Mouse (Mus musculus) myocyte (in vitro differentiated cells): Measurements from ENCODE around the gene Arid1a.

Experiments used
- CEBPB ChIP-seq: IDR thresholded peaks from 2 replicates; pipeline ENCODE4 v1.6.1; 2011; ENCODE audit warnings: mild to moderate bottlenecking, moderate library complexity; ENCODE audit not compliant: poor library complexity, insufficient read depth, severe bottlenecking
- E2F4 ChIP-seq: IDR thresholded peaks from one replicate; pipeline ENCODE4 v1.6.1; 2011; ENCODE audit warnings: mild to moderate bottlenecking, control low read depth, moderate library complexity; ENCODE audit not compliant: insufficient read depth
- MAX ChIP-seq: IDR thresholded peaks from one replicate; pipeline ENCODE4 v1.6.1; 2011; ENCODE audit warnings: low read depth, mild to moderate bottlenecking, control low read depth
- MYOD1 ChIP-seq, 3 experiments: IDR thresholded peaks; one replicate each; pipeline ENCODE4 v1.6.1; 2011; ENCODE audit warnings: control low read depth in 2 of 3, low read depth in 2 of 3, mild to moderate bottlenecking in 2 of 3, moderate library complexity in 1 of 3; ENCODE audit not compliant: insufficient read length in 2 of 3, control insufficient read depth in 1 of 3
- MYOG ChIP-seq, 3 experiments: IDR thresholded peaks; one replicate each; pipeline ENCODE4 v1.6.1; 2011; ENCODE audit warnings: control low read depth in 2 of 3, low read depth in 2 of 3, mild to moderate bottlenecking in 2 of 3; ENCODE audit not compliant: insufficient read length in 2 of 3, control insufficient read depth in 1 of 3, insufficient read depth in 1 of 3
- POLR2A ChIP-seq: IDR thresholded peaks from one replicate; pipeline ENCODE4 v1.6.1; 2011; ENCODE audit warnings: low read depth, mild to moderate bottlenecking, control low read depth, moderate library complexity; ENCODE audit not compliant: insufficient read length
- POLR2AphosphoS2 ChIP-seq: IDR thresholded peaks from one replicate; pipeline ENCODE4 v1.6.1; 2011; ENCODE audit warnings: low read depth, control low read depth; ENCODE audit not compliant: insufficient read length
- REST ChIP-seq: IDR thresholded peaks from one replicate; pipeline ENCODE4 v1.6.1; 2011; ENCODE audit warnings: mild to moderate bottlenecking, control low read depth, moderate library complexity; ENCODE audit not compliant: insufficient read depth, insufficient read length
- SRF ChIP-seq: IDR thresholded peaks from one replicate; pipeline ENCODE4 v1.6.1; 2011; ENCODE audit warnings: low read depth; ENCODE audit not compliant: control insufficient read depth, insufficient read length
- TCF12 ChIP-seq: IDR thresholded peaks from one replicate; pipeline ENCODE4 v1.6.1; 2011; ENCODE audit warnings: mild to moderate bottlenecking, control low read depth; ENCODE audit not compliant: poor library complexity, insufficient read depth, severe bottlenecking
- USF1 ChIP-seq: IDR thresholded peaks from one replicate; pipeline ENCODE4 v1.6.1; 2011; ENCODE audit warnings: low read depth, mild to moderate bottlenecking, control low read depth, moderate library complexity

DNA sequence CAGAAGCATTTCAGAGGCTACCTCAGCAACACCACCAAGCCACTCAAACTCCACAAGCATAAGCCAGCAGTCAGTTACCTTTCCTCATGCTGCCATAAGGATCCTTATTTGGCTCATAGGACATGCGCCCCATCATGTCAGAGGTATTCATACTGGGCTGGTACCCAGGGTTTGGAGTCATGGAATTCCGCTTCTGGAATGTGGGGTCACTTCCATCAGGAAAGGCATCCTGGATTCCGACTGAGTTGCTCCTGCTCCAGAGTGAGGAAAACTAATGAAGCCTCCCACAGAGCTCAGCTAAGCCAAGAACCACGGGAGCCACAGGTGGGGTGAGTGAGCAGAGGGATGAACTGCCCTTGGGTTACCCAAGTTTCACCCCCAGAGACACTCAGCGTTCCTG, 69.4 kb downstream of the Arid1a start:
- no peak for TF ChIP-seq E2F4
- no peak for TF ChIP-seq MAX
- TF ChIP-seq MYOG (IDR thresholded peaks at IDR 0.05; ENCODE audit: control insufficient read depth in 1 of 3, insufficient read depth in 1 of 3, insufficient read length in 2 of 3, low read depth in 2 of 3), result no peak
- TF ChIP-seq TCF12, result no peak
- TF ChIP-seq POLR2A, result no peak
- no peak for TF ChIP-seq USF1
- TF ChIP-seq CEBPB, result no peak
- TF ChIP-seq POLR2AphosphoS2, result no peak
- TF ChIP-seq SRF, result no peak
- no peak for TF ChIP-seq MYOD1 (IDR thresholded peaks at IDR 0.05; ENCODE audit: control insufficient read depth in 1 of 3, insufficient read length in 2 of 3, low read depth in 2 of 3)
- no peak for TF ChIP-seq REST
